Comparison of ENCODE assay signal across 8 mouse cellular contexts in genomic region chr8:94036944-94037524, GRCm38 (mm10). TPM values are rescaled to one million over a fixed set of nuclear protein-coding genes. Genes with fewer than 3 reads are reported as not detected.
DNase-seq lines count a peak whose midpoint lies in the region; ATAC-seq lines count a peak whose summit lies in the region.

Gene Nudt21, minus strand, starts transcription at chr8:94037031.
Gene Ogfod1, plus strand, starts transcription at chr8:94037198.

- peak within 1 kb of the TSS; percentile 88 for H3K4me3 ChIP-seq in hindbrain, embryonic 15.5 days

- H3K9ac ChIP-seq in hindbrain, embryonic 15.5 days, result peak within 1 kb of the TSS; percentile 75

- peak within 1 kb of the TSS; percentile 84 for H3K27ac ChIP-seq in hindbrain, embryonic 15.5 days (replicated peaks)

- peak; percentile 95 for DNase-seq in T-cell, adult 2 months (ENCODE audit: low spot score)
- peak; percentile 91 to 97 for DNase-seq in cerebellum, postnatal 36 days
- DNase-seq in frontal cortex, postnatal 36 days (ENCODE audit: low spot score in 2 of 2), result peak; percentile 89 to 98
- DNase-seq in left cerebral cortex, adult 11 months (ENCODE audit: low spot score), result peak; percentile 96
- peak; percentile 95 for DNase-seq in lung, postnatal 4 days
- DNase-seq in retina, postnatal 7 days (ENCODE audit: low read depth, low spot score), result peak; percentile 99
- DNase-seq in urinary bladder, adult 2 months (ENCODE audit: low spot score), result peak; percentile 67

- peaks cover 41% of the 10 kb centered on the region for H3K4me1 ChIP-seq in hindbrain, embryonic 15.5 days (replicated peaks)

- 0 out of 2 replicates have a peak, but pooled peaks cover 6% of the 10 kb centered on the region for H3K36me3 ChIP-seq in hindbrain, embryonic 15.5 days

- WGBS in hindbrain, embryonic 15.5 days, result 0% methylated on average over 37 of the region's 41 CpGs

- peak; percentile 100 for ATAC-seq in hindbrain, embryonic 15.5 days (ENCODE audit: low FRiP score, low read depth)

- H3K9me3 ChIP-seq in hindbrain, embryonic 15.5 days, result no peaks in the 10 kb centered on the region

- no peaks in the 10 kb centered on the region for H3K27me3 ChIP-seq in hindbrain, embryonic 15.5 days

- peak within 1 kb of the TSS; percentile 83 for H3K4me2 ChIP-seq in hindbrain, embryonic 15.5 days

RNA-seq across cellular contexts. Expression of gene Nudt21, which starts in this region (rescaled TPM):
- polyA plus RNA-seq in hindbrain, embryonic 15.5 days (2015; fragmentation: Nextera tagmentation; extraction: Ambion mirVana), result 78.5 and 90.5 TPM in 2 replicates
- 28.9 and 30.5 TPM in 2 replicates for polyA plus RNA-seq in urinary bladder, adult 2 months (2012; rRNA removed)

RNA-seq across cellular contexts. Expression of gene Ogfod1, which starts in this region (rescaled TPM):
- 15.0 and 15.8 TPM in 2 replicates for polyA plus RNA-seq in hindbrain, embryonic 15.5 days (2015; fragmentation: Nextera tagmentation; extraction: Ambion mirVana)
- polyA plus RNA-seq in urinary bladder, adult 2 months (2012; rRNA removed), result 15.7 and 15.9 TPM in 2 replicates

Comparison
In these comparisons a context has a peak if more than half of its experiments do, and no peak if none do; other contexts are left out.
1. Peak in every context shown above with its lines: DNase-seq, ATAC-seq, H3K4me3 ChIP-seq and H3K27ac ChIP-seq.